Comparison of ENCODE assay signal across 18 mouse cellular contexts in genomic region chr16:38462161-38462560, GRCm38 (mm10).
"Had no signal": no experiment of that assay in that cellular context is flagged by ENCODE, and none has a peak within 500 bp of the region (broad histone marks: within the 10 kb centered on the region; RNA-seq: fewer than 3 reads in every experiment).

No protein-coding gene starts in this region.

- ATAC-seq: lung, postnatal 0 days; midbrain, embryonic 16.5 days had no signal

- H3K27me3 ChIP-seq: liver, embryonic 13.5 days; liver, embryonic 15.5 days; midbrain, embryonic 12.5 days; neural tube, embryonic 12.5 days; stomach, embryonic 15.5 days had no signal

- H3K27ac ChIP-seq: liver, embryonic 13.5 days; liver, embryonic 15.5 days; midbrain, embryonic 10.5 days; midbrain, embryonic 12.5 days; neural tube, embryonic 12.5 days; stomach, embryonic 15.5 days; stomach, postnatal 0 days had no signal

- H3K4me2 ChIP-seq: liver, embryonic 13.5 days; liver, embryonic 15.5 days; lung, embryonic 14.5 days; midbrain, embryonic 12.5 days; neural tube, embryonic 12.5 days; stomach, embryonic 15.5 days had no signal

- H3K4me1 ChIP-seq: midbrain, embryonic 10.5 days; midbrain, embryonic 12.5 days; neural tube, embryonic 12.5 days; stomach, embryonic 15.5 days had no signal

- H3K9ac ChIP-seq: liver, embryonic 13.5 days; liver, embryonic 15.5 days; lung, embryonic 14.5 days; midbrain, embryonic 12.5 days; neural tube, embryonic 12.5 days; stomach, embryonic 15.5 days had no signal

- H3K4me3 ChIP-seq: liver, embryonic 13.5 days; liver, embryonic 15.5 days; midbrain, embryonic 10.5 days; midbrain, embryonic 12.5 days; neural tube, embryonic 12.5 days; stomach, embryonic 15.5 days had no signal

- H3K36me3 ChIP-seq: liver, embryonic 13.5 days; liver, embryonic 15.5 days; midbrain, embryonic 10.5 days; midbrain, embryonic 12.5 days; neural tube, embryonic 12.5 days; stomach, embryonic 15.5 days had no signal

- DNase-seq: liver, embryonic 13.5 days; lung, adult 18-20 months; lung, embryonic 14.5 days; lung, postnatal 14 days; lung, postnatal 36 days; midbrain, embryonic 14.5 days; right cerebral cortex, postnatal 14 days; thymus, adult 2 months; thymus, postnatal 14 days; thymus, postnatal 36 days had no signal

- H3K9me3 ChIP-seq: liver, embryonic 13.5 days; liver, embryonic 15.5 days; midbrain, embryonic 10.5 days; midbrain, embryonic 12.5 days; neural tube, embryonic 12.5 days; stomach, embryonic 15.5 days had no signal
